Comparison of ENCODE assay signal across 7 mouse cellular contexts in genomic region chr17:14165332-14165876, GRCm38 (mm10). TPM values are rescaled to one million over a fixed set of nuclear protein-coding genes. Genes with fewer than 3 reads are reported as not detected.
DNase-seq lines count a peak whose midpoint lies in the region; TF ChIP-seq lines count a peak whose summit lies in the region.

No protein-coding gene starts in this region.

- H3K36me3 ChIP-seq in ES-Bruce4 (ENCODE audit: control insufficient read depth, insufficient read depth, low read length, poor library complexity, severe bottlenecking), result no peaks in the 10 kb centered on the region

- H3K4me3 ChIP-seq in ES-Bruce4 (ENCODE audit: low read depth, low read length), result no peak overlapping the region

- no peak overlapping the region for H3K9ac ChIP-seq in ES-Bruce4 (ENCODE audit: low read depth, poor library complexity, severe bottlenecking)

- no peaks in the 10 kb centered on the region for H3K27me3 ChIP-seq in ES-Bruce4 (ENCODE audit: control insufficient read depth, insufficient read depth, low read length, poor library complexity, severe bottlenecking)

- TF ChIP-seq EP300 in ES-Bruce4 (IDR thresholded peaks at IDR 0.05; ENCODE audit: insufficient read depth, low read depth, low read length), result peak; percentile 67; the same call in 1 of the 2 replicates

- TF ChIP-seq CTCF in ES-Bruce4 (IDR thresholded peaks at IDR 0.05; ENCODE audit: low read depth, low read length), result no peak
- TF ChIP-seq CTCF in brain, embryonic 14.5 days (IDR thresholded peaks at IDR 0.05; ENCODE audit: borderline replicate concordance, extremely low read depth, insufficient read depth, insufficient read length), result no peak

- H3K4me1 ChIP-seq in ES-Bruce4 (ENCODE audit: control insufficient read depth, insufficient read depth, low read length), result peaks cover 18% of the 10 kb centered on the region

- no peaks in the 10 kb centered on the region for H3K9me3 ChIP-seq in ES-Bruce4 (replicated peaks; ENCODE audit: control insufficient read depth, insufficient read depth, low read length, poor library complexity, severe bottlenecking)

- peak; percentile 95 for DNase-seq in brain, embryonic 14.5 days (ENCODE audit: low read depth)
- DNase-seq in frontal cortex, postnatal 36 days (ENCODE audit: low spot score in 2 of 2), result peak; percentile 69 to 83
- DNase-seq in kidney, postnatal 36 days, result peak; percentile 89 to 92
- peak; percentile 72 for DNase-seq in lung, postnatal 10 days
- peak; percentile 62 for DNase-seq in right cerebral cortex, postnatal 25 days
- no peak for DNase-seq in adrenal gland, postnatal 25 days

- no peak for TF ChIP-seq POLR2A in ES-Bruce4 (IDR thresholded peaks at IDR 0.05; ENCODE audit: insufficient read depth, low read length)
- no peak for TF ChIP-seq POLR2A in brain, embryonic 14.5 days (IDR thresholded peaks at IDR 0.05; ENCODE audit: borderline replicate concordance, extremely low read depth, insufficient read depth, insufficient read length, poor library complexity, severe bottlenecking)

- H3K27ac ChIP-seq in ES-Bruce4 (ENCODE audit: insufficient read depth, low read length), result no peak overlapping the region

RNA-seq across cellular contexts. Expression of gene Dact2, which starts 38.7 kb away (rescaled TPM):
- 15.8 and 18.2 TPM in 2 replicates for polyA plus RNA-seq in ES-Bruce4 (2011; ENCODE audit: insufficient read depth, insufficient read length, low read depth, missing spikeins)
- 2.1 and 2.5 TPM in 2 replicates for polyA plus RNA-seq in brain, embryonic 14.5 days (2012; rRNA removed)
- 0.57 and 0.85 TPM in 2 replicates for total RNA-seq in adrenal gland, postnatal 25 days (2021)
